Mouse (Mus musculus): Measurements from ENCODE around the gene H2-Oa. TPM values are rescaled to one million over a fixed set of nuclear protein-coding genes. Genes with fewer than 3 reads are reported as not detected.

The H2-Oa gene
- polyA plus RNA-seq, 1 experiment from 2014 or later, result 1.2 TPM

- H3K9me3 ChIP-seq, result no peaks in the 10 kb centered on the region
- WGBS, result 33% methylated on average over 2 of the region's 2 CpGs
- H3K4me1 ChIP-seq, result no peaks in the 10 kb centered on the region
- H3K27me3 ChIP-seq (replicated peaks), result 0 out of 2 replicates have a peak, but pooled peaks cover 5% of the 10 kb centered on the region
- H3K36me3 ChIP-seq, result no peaks in the 10 kb centered on the region
- no peak overlapping the region for H3K4me3 ChIP-seq (replicated peaks)
- H3K9ac ChIP-seq, result no peak overlapping the region
- no peak for ATAC-seq (ENCODE audit: insufficient read depth, low FRiP score, low read depth)
- no peak overlapping the region for H3K27ac ChIP-seq
- no peak overlapping the region for H3K4me2 ChIP-seq
These were observed 4.8 kb upstream of the H2-Oa start for GRCm38 (mm10) chr17:34087386-34087785.

- H3K27me3 ChIP-seq (replicated peaks), result 0 out of 2 replicates have a peak, but pooled peaks cover 5% of the 10 kb centered on the region
- no peak overlapping the region for H3K4me3 ChIP-seq (replicated peaks)
- H3K9me3 ChIP-seq, result no peaks in the 10 kb centered on the region
- H3K36me3 ChIP-seq, result no peaks in the 10 kb centered on the region
- ATAC-seq (ENCODE audit: insufficient read depth, low FRiP score, low read depth), result no peak
- no peak overlapping the region for H3K9ac ChIP-seq
- 66% methylated on average over 11 of the region's 11 CpGs for WGBS
- H3K27ac ChIP-seq, result no peak overlapping the region
- no peaks in the 10 kb centered on the region for H3K4me1 ChIP-seq
- no peak overlapping the region for H3K4me2 ChIP-seq
These were observed 4.0 kb upstream of the H2-Oa start for GRCm38 (mm10) chr17:34088124-34088523.

- Histone ChIP-seq H3K27me3 (replicated peaks) (no peaks in the 10 kb centered on the region), H3K4me2 (no peak overlapping the region), H3K27ac (no peak overlapping the region), H3K9ac (no peak overlapping the region), H3K4me1 (no peaks in the 10 kb centered on the region), H3K9me3 (no peaks in the 10 kb centered on the region), H3K36me3 (no peaks in the 10 kb centered on the region), H3K4me3 (replicated peaks) (no peak overlapping the region)
- ATAC-seq (ENCODE audit: insufficient read depth, low FRiP score, low read depth), result no peak
- 52% methylated on average over 7 of the region's 7 CpGs for WGBS
These were observed 1.2 kb upstream of the H2-Oa start for GRCm38 (mm10) chr17:34090923-34091322.

- no peaks in the 10 kb centered on the region for H3K27me3 ChIP-seq (replicated peaks)
- no peaks in the 10 kb centered on the region for H3K4me1 ChIP-seq
- H3K9ac ChIP-seq, result no peak overlapping the region
- no peak overlapping the region for H3K4me3 ChIP-seq (replicated peaks)
- no peak overlapping the region for H3K27ac ChIP-seq
- H3K36me3 ChIP-seq, result no peaks in the 10 kb centered on the region
- 34% methylated on average over 7 of the region's 7 CpGs for WGBS
- ATAC-seq (ENCODE audit: insufficient read depth, low FRiP score, low read depth), result 0 out of 2 replicates have a peak, but pooled peaks have one; percentile 47
- H3K4me2 ChIP-seq, result no peak overlapping the region
- no peaks in the 10 kb centered on the region for H3K9me3 ChIP-seq
These were observed 1.2 kb downstream of the H2-Oa start for GRCm38 (mm10) chr17:34093199-34093874.

GRCm38 (mm10) chr17:34094283-34095035 is 2.3 kb downstream of the H2-Oa start:
- no peaks in the 10 kb centered on the region for H3K4me1 ChIP-seq
- 81% methylated on average over 27 of the region's 27 CpGs for WGBS
- ATAC-seq (ENCODE audit: insufficient read depth, low FRiP score, low read depth), result no peak

GRCm38 (mm10) chr17:34096497-34097010 is 4.4 kb downstream of the H2-Oa start:
- WGBS, result 66% methylated on average over 3 of the region's 3 CpGs
- H3K9ac ChIP-seq, result no peak overlapping the region
- H3K4me3 ChIP-seq (replicated peaks), result no peak overlapping the region
- H3K4me2 ChIP-seq, result no peak overlapping the region
- no peaks in the 10 kb centered on the region for H3K4me1 ChIP-seq
- no peaks in the 10 kb centered on the region for H3K9me3 ChIP-seq
- no peaks in the 10 kb centered on the region for H3K36me3 ChIP-seq
- H3K27ac ChIP-seq, result no peak overlapping the region
- no peaks in the 10 kb centered on the region for H3K27me3 ChIP-seq (replicated peaks)
- no peak for ATAC-seq (ENCODE audit: insufficient read depth, low FRiP score, low read depth)

More at GRCm38 (mm10) chr17:34094283-34095035, 2.3 kb downstream of the H2-Oa start:
- H3K36me3 ChIP-seq, result no peaks in the 10 kb centered on the region
- no peak overlapping the region for H3K4me3 ChIP-seq (replicated peaks)
- H3K9ac ChIP-seq, result no peak overlapping the region
- no peaks in the 10 kb centered on the region for H3K27me3 ChIP-seq (replicated peaks)
- H3K9me3 ChIP-seq, result no peaks in the 10 kb centered on the region
- no peak overlapping the region for H3K27ac ChIP-seq
- H3K4me2 ChIP-seq, result no peak overlapping the region

- Histone ChIP-seq H3K9me3 (no peaks in the 10 kb centered on the region), H3K9ac (no peak overlapping the region), H3K4me3 (replicated peaks) (no peak overlapping the region), H3K27ac (no peak overlapping the region), H3K4me2 (no peak overlapping the region), H3K4me1 (no peaks in the 10 kb centered on the region), H3K36me3 (no peaks in the 10 kb centered on the region), H3K27me3 (replicated peaks) (no peaks in the 10 kb centered on the region)
- no peak for ATAC-seq (ENCODE audit: insufficient read depth, low FRiP score, low read depth)
- 52% methylated on average over 5 of the region's 5 CpGs for WGBS
These were observed 5.1 kb downstream of the H2-Oa start for GRCm38 (mm10) chr17:34097272-34097671.

- Histone ChIP-seq H3K27ac (no peak overlapping the region), H3K4me3 (replicated peaks) (no peak overlapping the region), H3K4me2 (no peak overlapping the region), H3K9me3 (no peaks in the 10 kb centered on the region), H3K27me3 (replicated peaks) (no peaks in the 10 kb centered on the region), H3K9ac (no peak overlapping the region), H3K4me1 (no peaks in the 10 kb centered on the region), H3K36me3 (no peaks in the 10 kb centered on the region)
- no peak for ATAC-seq (ENCODE audit: insufficient read depth, low FRiP score, low read depth)
- WGBS, result 28% methylated on average over 10 of the region's 10 CpGs
These were observed 6.8 kb downstream of the H2-Oa start for GRCm38 (mm10) chr17:34098709-34099479.

GRCm38 (mm10) chr17:34099531-34099930 is 7.4 kb downstream of the H2-Oa start:
- no peaks in the 10 kb centered on the region for H3K4me1 ChIP-seq
- H3K9me3 ChIP-seq, result no peaks in the 10 kb centered on the region
- no peak for ATAC-seq (ENCODE audit: insufficient read depth, low FRiP score, low read depth)
- H3K27ac ChIP-seq, result no peak overlapping the region
- no peak overlapping the region for H3K9ac ChIP-seq
- 48% methylated on average over 5 of the region's 5 CpGs for WGBS
- no peaks in the 10 kb centered on the region for H3K36me3 ChIP-seq
- no peaks in the 10 kb centered on the region for H3K27me3 ChIP-seq (replicated peaks)
- H3K4me2 ChIP-seq, result no peak overlapping the region
- H3K4me3 ChIP-seq (replicated peaks), result no peak overlapping the region

GRCm38 (mm10) chr17:34101185-34101584 is 9.0 kb downstream of the H2-Oa start:
- no peak overlapping the region for H3K4me2 ChIP-seq
- 0 out of 2 replicates have a peak, but pooled peaks have one; percentile 25 for ATAC-seq (ENCODE audit: insufficient read depth, low FRiP score, low read depth)

GRCm38 (mm10) chr17:34101604-34102032 is 9.5 kb downstream of the H2-Oa start:
- ATAC-seq (ENCODE audit: insufficient read depth, low FRiP score, low read depth), result peak; percentile 80; the same call in 1 of the 2 replicates
- Histone ChIP-seq H3K4me3 (replicated peaks) (no peak overlapping the region), H3K36me3 (no peaks in the 10 kb centered on the region), H3K27me3 (replicated peaks) (no peaks in the 10 kb centered on the region), H3K4me2 (peak overlapping the region; percentile 31; the same call in 1 of the 2 replicates), H3K27ac (no peak overlapping the region), H3K9me3 (no peaks in the 10 kb centered on the region), H3K9ac (no peak overlapping the region), H3K4me1 (no peaks in the 10 kb centered on the region)
- 6% methylated on average over 12 of the region's 12 CpGs for WGBS

More at GRCm38 (mm10) chr17:34101185-34101584, 9.0 kb downstream of the H2-Oa start:
- 26% methylated on average over 5 of the region's 5 CpGs for WGBS
- Histone ChIP-seq H3K36me3 (no peaks in the 10 kb centered on the region), H3K9ac (no peak overlapping the region), H3K4me1 (no peaks in the 10 kb centered on the region), H3K4me3 (replicated peaks) (no peak overlapping the region), H3K27me3 (replicated peaks) (no peaks in the 10 kb centered on the region), H3K9me3 (no peaks in the 10 kb centered on the region), H3K27ac (no peak overlapping the region)
